Mouse (Mus musculus) T-cell, adult 2 months (primary cell): Measurements from ENCODE around the gene Homez.

Source experiments
- DNase-seq: peaks from one replicate; pipeline ENCODE4 v3.0.0; 2022; ENCODE audit warnings: low spot score

Gene Homez

GRCm38 (mm10) chr14:54870861-54871260, at the start of gene Homez:
Homez (minus strand) TSS chr14:54870961.
- DNase-seq: no peak

DNA sequence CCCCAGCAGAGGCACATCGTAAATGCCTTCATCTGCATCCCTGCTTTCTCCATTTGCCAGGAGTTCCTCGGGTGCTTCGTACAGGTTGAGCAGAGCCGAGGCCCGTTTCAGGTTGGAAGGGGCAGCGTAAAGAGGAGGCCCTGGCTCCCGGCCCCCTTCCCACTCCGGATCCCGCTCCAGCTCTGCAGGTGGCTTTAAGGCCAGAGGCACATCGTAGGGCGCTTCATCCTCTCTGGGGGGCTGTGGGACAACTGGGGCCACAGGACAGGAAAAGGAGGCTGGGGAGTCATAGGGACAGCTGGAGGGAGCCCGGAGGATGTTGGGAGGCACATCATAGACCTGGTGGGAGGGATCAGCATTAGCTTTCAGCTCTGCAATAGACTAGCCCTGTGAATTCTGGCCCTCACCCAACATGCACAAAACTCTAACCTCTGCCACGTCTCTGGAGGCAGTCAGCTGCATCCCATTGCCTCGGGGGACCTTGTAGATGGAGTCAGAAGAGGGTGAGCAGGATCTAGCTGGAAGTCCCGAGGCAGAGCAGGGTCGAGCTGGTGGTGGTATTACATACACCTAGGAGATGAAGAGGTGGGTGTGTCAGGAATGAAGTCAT, 49.4 kb upstream of the Homez start:
- no peak for DNase-seq

GRCm38 (mm10) chr14:54913343-54913742, 42.6 kb upstream of the Homez start:
- no peak for DNase-seq

DNA sequence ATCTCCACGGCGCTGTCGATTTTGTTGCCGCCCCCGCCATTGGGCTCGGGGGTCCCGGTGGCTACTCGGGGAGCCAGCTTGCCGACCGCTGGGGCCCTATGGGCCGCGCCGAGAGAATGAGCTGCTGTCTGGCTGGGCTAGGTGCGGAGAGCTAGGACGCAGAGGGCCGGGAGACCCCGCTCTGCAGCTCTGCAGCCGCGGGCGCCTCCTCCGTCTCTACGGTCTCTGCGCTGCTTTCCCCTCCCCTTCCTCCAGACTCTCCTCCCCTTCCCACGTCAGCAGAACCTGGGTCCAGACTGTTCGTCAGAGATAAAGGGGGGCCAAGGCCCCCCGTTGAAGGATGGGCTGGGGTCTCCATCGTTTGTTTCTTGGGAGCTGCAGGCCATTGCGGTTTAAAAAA, 42.1 kb upstream of the Homez start, which contains the start of gene Slc22a17:
Gene Slc22a17 (minus strand): TSS at position 247 of the 400 bp plus-strand sequence.
- peak; percentile 40 for DNase-seq

DNA sequence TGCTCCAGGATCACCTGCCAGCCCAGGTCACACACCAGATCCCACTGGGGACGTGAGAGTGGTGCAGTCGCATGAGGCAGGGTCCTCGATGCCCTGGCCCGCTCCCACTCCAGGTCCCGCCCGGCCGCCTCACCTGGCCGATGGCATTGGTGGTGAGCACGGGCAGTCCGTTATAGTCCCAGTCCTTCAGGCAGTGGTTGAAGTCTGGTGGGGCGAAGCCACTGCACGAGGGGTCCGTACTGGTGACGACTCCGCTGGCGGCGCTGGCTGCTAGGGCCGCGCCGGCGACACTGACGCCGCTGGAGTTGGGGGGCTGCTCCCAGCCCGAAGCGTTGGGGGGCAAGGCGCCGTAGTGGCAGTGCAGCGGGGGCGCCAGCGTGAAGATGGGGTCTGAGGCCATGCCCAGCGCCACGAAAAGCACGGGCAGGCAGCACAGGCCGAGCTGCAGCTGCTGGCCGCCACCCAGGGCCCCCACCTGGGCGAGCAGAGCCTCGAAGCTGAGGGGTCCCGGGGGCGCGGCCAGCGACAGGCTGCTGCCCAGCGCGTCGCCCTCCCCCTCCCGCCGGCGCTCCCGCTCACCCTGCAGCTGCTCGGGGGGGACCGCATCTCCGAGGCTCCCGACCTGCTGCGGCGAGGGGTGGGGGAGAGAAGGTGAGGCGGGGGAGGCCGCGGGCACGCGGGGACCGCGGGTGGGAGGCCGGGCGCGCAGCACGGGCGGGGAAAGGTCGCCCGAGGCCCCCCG, 41.5 kb upstream of the Homez start:
- no peak for DNase-seq

DNA sequence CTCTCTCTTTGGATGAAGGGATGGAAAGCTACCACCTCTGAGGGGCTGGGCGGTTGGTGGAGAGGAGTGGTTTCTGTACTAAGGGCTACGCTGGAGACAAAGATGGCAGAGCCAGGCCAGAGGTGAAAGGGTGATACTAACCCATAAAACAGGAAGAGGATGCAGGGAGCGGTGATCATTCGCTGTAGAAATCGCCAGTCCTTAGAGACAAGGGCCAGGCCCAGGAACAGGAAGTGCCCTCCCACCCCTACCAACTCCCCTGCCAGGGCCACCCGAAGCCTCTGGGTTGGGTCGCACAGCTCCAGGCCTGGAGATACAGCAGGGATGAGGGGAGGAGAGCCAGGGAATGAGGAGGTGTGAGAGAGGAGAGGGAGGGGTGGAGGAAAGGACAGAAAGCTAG, 37.9 kb upstream of the Homez start:
- no peak for DNase-seq

DNA sequence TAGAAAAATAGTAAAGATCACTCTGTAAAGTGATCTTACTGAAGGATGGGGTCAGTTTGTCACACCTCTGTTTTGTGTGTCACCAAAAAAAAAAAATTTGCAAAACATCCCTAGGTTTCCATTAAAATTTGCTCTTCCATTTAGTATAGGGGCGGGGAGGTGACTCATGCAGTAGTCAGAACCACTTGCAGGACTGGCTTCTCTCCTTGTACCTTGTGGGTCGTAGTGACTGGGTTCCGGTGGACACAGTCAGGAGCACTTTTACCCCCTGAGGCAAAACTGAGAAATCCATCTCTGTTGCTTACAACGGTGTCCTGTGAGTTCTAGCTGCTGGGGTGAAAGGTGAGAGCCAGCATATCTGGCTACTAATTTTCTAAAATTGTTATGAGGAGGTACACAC, 32.9 kb upstream of the Homez start:
- DNase-seq: no peak

GRCm38 (mm10) chr14:54900383-54900782, 29.6 kb upstream of the Homez start:
- peak; percentile 51 for DNase-seq

DNA sequence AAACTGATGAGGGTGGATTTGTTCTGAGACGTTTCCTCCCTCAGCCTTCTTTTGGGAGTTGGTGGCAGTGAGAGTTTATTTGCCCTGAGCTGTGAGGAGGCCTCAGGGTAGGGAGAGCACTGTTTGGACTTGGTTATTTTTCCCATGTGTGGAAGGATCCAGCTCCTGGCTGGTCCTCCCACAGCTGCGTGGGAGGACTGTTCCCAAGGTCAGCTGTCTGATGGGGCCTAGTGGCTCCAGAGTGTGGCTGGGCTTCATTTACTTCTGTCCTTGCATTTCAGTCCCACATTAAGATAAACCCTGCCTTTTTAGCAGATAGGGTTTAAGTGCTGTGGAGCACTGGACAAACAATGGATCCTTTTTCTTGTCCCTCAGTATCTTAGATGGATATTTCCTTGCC, 26.7 kb upstream of the Homez start:
- DNase-seq: no peak

DNA sequence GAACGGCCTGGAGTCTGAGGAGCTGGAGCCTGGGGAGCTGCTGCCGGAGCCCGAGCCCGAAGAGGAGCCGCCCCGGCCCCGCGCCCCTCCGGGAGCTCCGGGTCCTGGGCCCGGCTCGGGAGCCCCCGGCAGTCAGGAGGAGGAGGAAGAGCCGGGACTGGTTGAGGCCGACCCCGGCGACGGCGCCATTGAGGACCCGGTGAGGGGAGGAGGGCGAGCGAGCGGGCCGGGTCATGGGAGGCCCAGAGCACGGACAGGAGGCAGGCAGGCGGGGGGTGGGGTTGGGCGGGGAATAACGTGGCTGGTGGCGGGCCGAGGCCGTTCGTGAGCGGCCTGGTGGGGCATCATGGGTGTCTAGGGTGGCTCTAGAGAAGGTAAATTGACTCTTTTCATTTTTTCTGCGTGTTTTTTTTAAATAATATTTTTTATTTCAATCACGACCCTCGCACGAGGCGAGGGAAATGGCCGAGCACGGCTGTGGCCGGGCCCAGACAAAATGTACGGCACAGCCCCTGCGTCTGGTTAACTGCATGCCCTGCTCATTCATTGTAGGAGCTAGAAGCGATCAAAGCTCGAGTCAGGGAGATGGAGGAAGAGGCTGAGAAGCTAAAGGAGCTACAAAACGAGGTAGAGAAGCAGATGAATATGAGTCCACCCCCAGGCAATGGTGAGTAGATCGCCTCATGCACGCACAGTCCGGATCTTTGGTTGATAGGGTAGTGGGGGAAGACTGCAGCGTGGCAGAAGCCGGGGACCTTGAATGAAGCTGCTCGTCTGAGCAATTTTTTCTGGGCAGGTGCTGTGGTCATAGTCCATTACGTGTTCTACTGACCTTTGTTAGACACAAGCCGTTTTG, 23.8 kb upstream of the Homez start:
- no peak for DNase-seq

DNA sequence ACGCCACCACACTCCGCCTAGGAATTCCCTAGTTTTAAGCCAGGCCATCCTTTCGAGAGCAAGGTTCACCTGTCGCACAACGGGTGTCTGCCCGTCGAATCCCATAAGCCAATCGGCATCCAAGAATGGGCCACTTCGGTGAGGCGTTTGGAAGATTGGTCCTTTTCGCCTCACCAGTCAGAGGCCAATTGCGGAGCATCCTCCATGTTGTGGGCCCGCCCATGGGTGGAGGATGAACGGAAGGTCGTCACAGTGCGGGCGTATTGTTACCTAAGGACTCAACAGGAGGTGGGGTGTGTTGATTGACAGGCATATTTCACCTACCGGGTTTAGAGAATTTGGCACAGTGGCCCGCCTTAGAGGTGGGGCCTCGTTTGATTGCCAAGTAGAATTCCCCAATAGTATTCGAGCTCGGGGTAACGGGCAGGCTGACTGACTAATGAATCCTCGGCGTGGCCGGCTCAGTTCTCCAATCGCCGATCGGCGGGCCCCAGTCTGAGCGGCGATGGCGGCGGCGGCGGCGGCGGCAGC, 23.0 kb upstream of the Homez start:
- DNase-seq: peak; percentile 99

GRCm38 (mm10) chr14:54892200-54892599, 21.4 kb upstream of the Homez start, which contains the start of gene Pabpn1:
Pabpn1 (plus strand) TSS chr14:54892500.
- no peak for DNase-seq

- DNase-seq: no peak
These were observed 14.5 kb upstream of the Homez start for GRCm38 (mm10) chr14:54885309-54885708.

DNA sequence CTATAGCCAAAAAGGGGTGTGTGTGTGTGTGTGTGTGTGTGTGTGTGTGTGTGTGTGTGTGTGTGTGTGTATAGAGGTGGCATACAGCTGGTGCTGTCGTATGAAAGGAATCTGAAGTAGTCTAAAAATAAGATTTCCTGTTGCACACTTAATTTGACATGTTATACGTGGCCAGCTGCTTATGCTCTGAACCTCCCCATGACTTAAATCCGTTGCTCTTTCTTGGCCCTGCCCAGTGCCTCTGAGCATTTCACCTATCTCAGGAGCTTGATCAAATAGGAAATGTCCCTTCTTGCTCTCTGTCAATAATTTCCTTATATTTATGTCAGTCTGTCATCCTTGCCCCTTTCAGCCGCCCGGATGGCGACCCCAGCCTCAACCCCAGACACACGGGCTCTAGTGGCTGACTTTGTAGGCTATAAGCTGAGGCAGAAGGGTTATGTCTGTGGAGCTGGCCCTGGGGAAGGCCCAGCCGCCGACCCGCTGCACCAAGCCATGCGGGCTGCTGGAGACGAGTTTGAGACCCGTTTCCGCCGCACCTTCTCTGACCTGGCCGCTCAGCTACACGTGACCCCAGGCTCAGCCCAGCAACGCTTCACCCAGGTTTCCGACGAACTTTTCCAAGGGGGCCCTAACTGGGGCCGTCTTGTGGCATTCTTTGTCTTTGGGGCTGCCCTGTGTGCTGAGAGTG, 13.4 kb upstream of the Homez start:
- no peak for DNase-seq

GRCm38 (mm10) chr14:54883154-54884021, 12.6 kb upstream of the Homez start, which contains the start of the genes Bcl2l2 and Gm20521:
Bcl2l2 (plus strand) TSS chr14:54883377.
Gm20521 (plus strand) TSS chr14:54883441.
- DNase-seq: no peak

DNA sequence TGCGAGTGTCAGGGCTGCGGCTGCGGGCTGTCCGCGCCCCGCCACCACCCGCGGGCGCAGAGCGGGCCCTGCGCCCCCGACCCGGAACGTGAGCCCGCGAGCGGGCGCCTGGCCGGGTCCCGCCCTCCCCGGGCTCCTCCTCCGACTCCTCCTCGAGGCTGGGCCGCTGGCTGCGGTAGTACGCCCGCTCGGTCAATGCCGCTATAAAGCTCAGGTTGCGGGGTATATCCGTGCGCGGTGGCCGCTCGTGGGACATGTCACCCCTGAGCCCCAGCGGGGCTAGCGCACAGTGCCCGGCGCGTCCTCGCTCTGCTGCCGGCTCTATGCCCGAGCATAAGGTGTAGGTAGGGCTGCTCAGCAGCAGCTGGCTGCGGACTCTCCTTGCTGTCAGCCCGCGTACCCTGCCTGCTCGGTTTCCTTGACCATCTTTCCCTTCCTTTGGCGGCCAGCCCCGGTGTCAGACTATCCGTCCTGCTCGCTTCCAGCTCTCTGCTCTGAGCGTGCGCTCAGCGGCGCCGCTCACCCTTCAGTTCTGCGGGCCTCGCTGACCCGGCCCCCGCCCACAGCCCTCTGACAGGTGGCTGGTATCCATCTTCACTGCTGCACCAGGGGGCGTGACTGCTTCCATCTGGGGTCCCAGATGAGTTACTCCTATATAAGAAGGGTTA, 6.4 kb upstream of the Homez start, which contains the start of gene Ppp1r3e:
Gene Ppp1r3e (minus strand): TSS at position 503 of the 668 bp plus-strand sequence.
- DNase-seq: peak; percentile 50

- peak; percentile 84 for DNase-seq
These were observed 5.8 kb upstream of the Homez start for GRCm38 (mm10) chr14:54876539-54877047.

- no peak for DNase-seq
These were observed 5.2 kb upstream of the Homez start for GRCm38 (mm10) chr14:54875844-54876538.

- DNase-seq: no peak
These were observed 3.4 kb upstream of the Homez start for GRCm38 (mm10) chr14:54874165-54874564.
